Mouse (Mus musculus): ENCODE results near the gene Bcar3.
A peak's percentile ranks its signal among the peaks of the same experiment; 100 is the strongest.

Bcar3 gene

DNA sequence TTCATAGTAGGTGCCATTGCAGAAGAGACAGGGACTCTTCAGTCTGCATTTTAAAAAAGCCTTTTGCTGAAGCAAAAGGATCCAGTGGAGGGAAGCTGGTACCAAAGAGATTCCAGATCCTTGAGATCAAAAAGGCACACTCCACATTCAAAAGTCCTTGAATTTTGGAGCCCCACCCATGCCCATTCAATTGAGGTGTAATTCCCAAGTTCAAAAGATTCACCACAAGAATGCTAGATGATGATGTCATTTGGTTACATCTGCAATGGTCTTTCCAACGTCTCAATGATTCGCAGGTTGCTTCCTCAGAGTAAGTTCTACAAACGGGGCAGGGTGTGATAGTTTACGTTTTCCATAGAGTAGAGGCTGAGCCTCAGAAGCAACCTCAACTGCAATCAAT, 192.3 kb downstream of the Bcar3 start:
- no peak for DNase-seq

DNA sequence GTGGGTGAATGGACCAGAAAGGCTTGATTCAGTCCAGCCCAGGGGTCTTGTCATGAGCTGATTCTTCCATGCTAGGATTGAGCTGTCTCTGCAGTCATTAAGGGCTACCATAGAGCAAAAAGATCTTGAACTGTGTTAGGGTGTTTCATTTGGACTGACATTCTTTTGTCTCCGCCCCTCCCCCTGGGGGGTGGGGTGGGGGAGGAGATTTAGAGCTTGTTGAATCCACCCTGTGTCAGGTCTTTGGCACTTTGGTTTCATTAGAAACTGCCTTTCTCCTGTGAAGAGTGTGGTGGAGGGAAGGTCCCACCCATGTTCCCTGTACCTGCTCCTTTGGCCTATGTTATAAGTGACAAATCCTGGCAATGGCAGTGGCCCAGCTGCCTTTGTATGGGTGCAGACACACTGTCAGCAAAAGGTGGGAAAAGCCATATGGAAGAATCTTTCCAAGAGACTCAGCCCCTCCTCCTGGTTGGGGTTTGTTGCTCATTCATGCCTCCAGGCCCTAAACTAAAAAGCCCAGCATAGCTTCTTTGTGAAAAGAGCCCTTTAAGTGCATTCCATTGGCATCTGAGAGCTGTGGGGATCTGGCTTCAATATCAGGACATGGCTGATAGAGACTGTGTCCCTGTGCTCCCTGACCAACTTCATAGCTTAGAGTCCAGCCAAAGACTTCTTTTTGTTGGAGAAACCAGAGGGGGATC, 194.3 kb downstream of the Bcar3 start:
- no peak for DNase-seq

DNA sequence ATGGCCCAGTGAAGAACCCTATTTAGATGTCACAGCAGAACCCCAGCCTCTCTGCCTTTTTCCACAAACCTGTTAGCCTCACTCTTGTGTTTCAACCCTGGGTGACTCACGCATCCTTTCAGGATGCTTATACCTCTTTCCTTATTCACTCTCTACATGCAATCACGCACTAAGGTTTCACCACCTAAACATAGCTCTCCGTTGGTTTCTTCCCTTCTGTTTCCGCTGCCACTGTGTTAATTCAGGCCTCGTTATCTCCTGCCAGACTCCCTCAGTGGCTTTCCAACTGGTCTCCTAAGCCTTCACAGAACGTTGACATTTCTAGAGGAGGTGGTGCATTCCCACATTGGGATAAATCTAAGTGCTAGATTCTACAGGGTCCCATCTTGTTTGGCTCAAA, 196.6 kb downstream of the Bcar3 start:
- no peak for DNase-seq

DNA sequence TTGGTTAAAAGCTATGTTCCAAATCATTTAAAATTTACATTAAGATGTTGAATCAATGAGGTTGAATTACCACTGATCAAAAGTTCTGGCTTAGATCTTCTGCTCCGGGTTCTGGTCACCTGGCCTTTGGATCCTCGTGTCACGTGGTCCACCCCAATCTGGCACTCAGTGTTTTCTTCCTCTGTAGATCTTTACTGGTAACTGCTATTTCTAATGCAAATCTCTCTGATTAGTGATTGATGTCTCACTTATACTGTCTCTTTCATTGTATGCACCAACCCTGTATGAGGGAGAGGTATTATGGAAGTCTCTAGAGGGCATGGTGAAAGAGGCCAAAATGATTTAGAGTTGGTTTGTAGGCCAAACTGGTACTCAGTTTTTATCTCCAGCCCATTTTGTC, 198.1 kb downstream of the Bcar3 start:
- DNase-seq = no peak

DNA sequence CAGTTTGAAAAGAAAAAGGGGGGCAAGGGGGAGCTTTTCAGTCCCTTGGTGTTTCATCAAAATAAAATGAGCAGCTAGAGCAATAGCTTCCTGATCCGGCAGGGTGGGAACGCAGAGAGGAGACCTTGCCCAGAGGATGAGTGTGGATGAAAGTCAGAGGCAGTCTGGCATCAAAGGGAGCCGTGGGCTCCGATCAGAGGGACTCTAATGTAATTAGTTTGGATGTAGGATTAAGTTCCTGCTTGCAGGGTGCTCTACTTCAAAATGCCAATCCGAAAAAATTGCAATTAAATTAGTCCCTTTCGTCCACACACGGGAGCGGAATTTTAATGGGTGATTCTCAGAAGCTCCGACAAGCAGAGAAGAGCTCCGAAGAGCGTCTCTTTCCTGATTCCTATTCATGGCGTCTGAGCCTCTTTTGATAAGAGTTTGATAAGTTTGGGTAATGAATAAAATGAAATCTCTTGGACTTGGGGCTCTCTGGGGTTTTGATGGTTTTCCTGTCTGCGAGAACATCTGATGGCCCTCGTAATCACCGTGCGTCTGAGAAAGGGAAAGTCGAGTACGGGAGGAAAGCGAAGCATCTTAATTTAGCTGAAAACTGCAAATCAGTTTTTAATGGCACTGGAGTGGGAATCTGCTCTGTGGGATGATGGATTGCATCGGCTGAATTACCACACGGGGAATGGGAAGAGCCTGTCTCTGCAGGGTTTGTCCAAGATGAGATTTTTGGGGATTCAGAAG, 199.1 kb downstream of the Bcar3 start:
- DNase-seq = no peak

DNA sequence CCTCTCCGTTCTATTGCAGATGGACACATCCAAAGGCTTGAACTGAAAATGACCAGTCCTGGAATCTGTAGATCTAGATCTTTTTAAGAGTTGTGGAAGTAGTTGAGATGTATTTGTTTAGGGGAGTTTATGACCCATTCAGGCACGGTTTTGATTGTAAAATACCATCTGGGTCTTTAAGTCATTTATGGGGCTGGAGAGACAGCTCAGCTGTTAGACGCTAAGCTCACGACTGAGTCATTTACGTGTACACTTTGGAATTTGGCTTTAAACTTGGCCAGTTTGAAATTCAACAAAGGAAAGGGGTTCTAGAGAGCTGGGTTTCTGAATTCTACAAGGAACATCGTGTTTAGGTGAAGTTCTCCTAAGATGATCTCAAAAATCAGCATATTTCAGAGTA, 200.8 kb downstream of the Bcar3 start:
- DNase-seq = no peak

DNA sequence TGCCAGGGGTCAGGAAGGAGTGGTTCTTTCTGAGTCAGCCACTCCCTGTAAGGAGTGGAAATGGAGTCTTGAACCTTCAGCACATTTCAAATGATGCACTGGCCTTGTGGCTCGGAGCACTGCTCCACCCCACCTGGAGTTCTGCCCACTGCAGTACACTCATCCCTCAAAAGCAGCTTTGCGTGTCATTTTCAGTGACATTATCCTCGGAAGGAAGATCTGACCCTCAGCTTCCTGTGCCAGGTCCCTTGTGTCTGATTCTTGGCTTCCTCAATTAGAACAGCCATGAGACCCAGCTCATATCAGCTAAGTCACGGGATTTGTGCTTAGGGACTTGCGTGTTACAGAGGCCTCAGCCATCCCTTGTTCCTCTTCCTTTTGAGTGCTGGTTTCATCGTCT, 203.9 kb downstream of the Bcar3 start:
- no peak for DNase-seq

DNA sequence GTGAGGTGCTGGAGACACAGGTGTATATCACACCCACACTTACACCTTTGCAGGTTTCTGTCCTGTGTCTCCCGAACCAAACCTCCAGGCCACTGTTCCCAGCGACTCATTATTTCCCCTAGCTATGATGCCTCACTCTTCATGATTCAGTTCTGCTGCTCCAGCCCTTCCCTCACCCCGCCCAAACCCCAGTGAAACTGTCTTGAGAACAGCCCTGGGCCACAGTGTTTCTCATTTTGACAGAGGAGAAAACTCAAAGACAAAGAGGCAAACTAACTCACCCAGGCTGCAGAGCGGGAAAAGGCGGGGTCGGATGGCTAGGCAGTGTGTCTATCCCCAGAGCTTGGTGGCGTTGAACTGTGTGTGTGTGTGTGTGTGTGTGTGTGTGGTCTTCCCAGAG, 204.6 kb downstream of the Bcar3 start:
- no peak for DNase-seq

DNA sequence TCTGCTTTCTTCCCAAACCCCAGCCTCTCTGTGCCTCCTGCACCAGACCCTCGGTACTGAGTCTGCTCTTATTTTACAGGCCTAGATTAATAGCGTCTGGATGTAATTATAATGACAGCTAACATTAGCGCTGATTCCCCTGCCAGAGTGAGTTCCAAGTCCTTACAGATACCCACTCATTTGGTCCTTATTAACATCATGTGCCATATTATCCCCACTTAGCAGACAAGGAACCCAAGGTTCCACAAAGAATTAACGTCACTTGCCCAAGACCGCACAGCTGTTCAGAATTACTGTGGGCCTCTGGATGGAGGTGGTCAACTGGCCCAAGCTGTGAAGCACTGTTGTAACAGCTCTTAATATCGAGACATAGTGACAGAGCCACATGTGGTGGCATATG, 205.7 kb downstream of the Bcar3 start:
- DNase-seq = no peak

DNA sequence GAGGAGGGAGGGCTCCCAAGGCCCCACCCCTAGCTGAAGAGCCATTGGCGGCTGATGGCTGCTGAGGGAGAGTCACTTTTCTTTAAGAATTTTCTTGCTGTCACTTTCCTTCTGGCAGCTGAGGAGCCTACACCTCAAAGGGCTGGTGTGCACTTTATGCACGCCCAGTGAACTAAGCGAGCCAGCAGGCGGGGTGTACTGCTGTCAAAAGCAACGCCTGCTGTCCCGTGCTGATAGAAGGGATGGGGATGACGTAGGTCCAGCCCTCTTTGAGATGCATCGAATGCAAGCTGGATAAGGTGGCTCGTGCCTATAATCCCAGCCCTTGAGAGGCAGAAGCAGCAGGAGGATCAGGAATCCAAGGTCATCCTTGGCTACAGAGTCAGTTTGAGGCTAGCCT, 207.0 kb downstream of the Bcar3 start:
- no peak for DNase-seq

DNA sequence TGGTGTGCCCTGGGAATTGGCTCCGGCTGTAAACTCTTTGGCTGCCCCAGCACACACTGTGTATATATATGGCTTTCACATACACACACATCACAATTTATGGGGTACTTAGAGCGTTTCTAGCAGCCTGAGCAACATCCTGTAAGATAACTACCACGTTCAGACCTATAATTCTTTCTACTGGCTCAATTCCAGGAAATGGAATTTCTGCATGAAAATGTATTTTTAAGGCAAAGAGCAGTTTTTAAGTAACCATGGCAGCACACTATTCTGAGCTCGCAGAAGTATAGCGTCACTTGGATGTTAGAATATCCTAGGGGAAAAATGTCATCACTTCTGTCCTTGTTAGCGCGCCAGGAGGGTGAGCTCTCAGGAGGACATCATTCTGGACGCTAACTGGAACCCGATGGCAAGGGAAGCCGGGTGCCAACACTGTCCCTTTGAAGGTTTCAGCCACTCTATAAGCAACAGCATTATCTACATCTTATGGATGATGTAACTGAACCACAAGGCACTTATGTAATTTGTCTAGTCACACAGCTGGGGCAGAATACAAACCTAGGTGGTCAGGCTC, 212.5 kb downstream of the Bcar3 start:
- no peak for DNase-seq

DNA sequence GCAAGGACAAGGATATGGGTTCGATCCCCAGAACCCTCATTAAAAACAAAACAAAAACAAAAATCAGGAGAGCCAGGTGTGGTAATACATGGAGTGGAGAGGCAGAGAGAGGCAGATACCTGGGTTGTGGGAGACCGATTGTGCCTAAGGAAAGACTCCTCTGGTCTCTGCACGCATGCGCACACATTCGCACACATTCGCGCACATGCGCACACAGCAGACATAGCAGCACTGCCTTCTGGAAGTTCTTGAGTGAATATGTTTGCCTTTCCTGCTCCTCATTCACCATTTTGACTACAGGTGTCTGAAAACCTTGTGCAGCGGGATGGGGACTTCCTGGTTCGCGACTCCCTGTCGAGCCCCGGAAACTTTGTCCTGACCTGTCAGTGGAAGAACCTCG, 213.9 kb downstream of the Bcar3 start:
- DNase-seq = no peak

DNA sequence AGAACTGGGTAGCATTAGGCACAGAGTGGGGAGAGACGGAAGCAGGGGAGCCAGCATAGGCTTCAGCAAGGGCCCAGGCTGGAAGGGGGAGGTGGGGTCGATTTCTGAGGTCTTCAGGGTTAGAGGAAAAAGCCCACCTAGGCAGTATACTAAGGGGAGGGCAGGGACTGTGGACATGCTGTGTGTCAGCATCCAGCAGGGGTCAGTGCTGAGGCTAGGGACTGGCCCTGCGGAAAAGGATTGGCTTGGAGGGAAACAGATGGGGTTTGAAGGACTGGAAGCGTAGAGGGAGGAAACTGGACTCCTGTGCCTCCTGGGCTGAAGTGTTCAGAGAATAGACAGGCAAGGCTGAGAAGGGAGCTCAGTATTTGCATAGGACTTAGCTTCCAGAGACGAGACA, 215.1 kb downstream of the Bcar3 start:
- DNase-seq = peak; percentile 59 to 76

DNA sequence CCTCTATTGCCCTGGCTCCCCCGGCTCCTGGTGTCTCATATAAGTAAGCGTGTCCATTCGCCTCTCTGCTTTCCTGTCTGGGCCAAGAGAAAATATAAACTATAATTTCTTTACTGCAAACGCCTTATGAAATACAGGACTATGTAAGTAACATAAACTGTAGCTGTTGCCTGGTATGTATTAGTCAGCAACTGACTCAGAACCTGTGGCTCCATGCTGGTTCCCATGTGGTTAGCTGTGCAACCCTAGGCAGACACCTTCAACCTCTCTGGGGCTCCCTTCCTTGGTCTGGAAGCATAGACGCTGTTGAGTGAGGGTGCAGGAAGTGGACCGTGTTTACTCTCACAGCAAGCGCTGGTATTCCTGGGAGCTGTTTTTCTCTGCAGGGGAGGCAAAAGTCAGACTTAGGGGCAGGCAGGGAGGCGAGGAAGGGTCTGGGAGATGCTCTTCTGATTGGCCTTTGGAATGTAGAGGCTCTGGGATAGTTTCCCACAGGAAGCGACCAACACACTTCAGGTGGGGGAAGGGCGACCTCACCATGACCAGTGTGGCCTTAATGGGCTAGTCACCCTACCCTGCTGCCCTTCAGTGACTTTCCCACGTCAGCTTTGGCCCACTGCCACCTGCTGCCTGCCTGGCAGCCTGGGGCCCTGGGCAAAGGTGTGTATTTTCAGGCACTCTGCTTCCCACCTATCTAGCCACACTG, 215.8 kb downstream of the Bcar3 start:
- DNase-seq = peak; percentile 94

DNA sequence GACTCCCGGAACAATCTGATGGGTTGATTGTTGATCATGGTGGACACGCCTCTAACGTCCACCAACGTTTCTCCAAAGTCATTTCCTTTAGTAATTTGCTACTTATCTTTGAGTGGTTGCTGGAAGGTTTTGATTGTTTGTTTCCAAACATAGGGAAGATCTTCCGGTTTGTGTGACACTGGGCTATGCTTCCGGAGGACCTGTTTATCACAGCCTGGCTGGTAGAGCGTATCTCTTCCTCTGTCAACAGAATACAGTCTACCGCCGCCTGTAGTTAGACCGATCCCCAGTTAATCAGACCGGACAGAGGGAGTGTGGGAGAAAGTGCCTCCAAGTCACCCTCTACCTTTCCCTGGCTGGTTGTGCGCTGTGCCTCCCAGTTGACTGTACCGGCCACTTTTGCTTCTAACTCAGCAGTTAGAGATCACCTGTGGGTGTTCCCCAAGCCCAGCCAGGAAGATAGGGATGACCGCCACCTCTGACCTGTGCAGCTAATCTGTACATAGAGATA, 216.4 kb downstream of the Bcar3 start:
- DNase-seq = peak; percentile 36 to 39

DNA sequence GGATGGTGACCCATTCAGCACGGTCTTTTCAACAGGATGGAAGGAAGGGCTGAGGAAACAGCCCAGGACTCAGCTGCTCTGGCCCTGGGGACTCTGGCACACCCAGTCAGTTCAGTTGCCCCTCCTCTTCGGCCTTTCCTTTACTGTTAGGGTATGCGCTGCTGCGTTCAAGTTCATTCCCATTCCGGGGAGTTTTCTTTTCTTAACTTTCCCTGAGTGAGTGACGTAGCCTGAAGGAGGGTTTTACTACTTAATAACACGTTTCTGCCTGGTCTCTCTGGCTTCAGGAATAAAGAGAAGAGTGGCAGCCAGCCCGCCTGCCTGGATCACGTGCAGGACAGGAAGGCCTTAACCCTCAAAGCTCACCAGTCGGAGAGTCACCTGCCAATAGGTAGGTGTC, 217.0 kb downstream of the Bcar3 start:
- peak; percentile 64 for DNase-seq

DNA sequence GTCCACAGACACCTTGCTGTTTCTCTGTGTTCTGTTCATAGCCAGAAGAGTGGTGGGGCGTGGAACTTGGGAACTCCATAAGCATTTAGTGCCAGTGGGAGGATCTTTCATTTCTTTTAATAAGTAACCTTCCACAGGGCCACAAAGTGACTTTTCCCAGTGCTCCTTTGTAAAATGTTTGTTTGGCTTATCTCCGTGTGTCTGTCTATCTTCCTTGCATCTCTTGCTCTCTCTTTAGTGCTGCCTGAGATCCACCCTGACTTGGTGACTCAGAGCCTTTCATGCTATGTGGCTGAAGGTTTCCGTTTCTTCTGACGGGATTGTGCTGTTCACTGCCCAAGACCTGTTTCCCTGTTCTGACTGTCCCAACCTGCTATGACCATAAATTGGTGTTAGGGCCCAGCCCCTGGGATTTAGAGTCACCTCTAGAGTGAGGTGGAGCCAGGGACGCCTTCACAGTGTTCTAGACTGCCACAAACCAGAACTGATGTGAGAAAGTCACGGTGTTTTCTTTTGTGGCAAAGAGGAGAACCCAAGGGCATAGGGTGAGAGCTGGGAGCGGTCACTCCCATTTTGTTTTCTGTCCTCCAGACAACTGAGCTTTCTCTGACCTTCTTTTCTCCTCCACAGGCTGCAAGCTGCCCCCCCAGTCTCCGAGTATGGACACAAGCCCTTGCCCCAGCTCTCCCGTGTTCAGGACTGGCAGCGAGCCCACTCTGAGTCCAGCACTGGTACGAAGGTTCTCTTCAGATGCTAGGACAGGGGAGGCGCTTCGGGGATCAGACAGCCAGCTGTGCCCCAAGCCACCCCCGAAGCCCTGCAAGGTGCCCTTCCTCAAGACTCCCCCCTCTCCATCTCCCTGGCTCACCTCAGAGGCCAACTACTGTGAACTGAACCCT, 218.0 kb downstream of the Bcar3 start:
- DNase-seq = peak; percentile 78 to 84

DNA sequence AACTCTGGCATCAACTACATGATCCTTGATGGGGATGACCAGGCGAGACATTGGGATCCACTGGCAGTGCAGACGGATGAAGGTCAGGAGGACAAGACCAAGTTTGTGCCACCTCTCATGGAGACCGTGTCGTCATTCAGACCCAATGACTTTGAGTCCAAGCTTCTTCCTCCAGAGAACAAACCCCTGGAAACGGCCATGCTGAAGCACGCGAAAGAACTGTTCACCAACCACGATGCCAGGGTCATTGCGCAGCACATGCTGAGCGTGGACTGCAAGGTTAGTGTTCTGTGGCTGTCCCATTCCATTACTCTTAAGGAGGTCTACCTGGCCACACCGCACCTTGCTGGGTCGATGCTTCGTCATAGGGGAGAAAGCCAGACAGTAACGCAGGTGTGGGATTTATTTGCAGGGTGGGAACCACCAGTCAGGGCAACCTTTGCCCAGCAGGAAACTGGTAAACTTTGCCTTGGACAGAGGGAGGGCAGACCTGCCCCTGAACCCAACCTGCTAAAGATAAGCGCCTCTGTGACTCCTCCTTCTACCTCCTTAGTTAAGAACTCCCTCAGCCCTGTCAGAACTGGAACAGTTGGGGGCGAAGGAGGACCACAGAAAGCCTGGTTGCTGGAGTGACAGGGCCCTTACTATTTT, 218.9 kb downstream of the Bcar3 start:
- peak; percentile 34 to 59 for DNase-seq

DNA sequence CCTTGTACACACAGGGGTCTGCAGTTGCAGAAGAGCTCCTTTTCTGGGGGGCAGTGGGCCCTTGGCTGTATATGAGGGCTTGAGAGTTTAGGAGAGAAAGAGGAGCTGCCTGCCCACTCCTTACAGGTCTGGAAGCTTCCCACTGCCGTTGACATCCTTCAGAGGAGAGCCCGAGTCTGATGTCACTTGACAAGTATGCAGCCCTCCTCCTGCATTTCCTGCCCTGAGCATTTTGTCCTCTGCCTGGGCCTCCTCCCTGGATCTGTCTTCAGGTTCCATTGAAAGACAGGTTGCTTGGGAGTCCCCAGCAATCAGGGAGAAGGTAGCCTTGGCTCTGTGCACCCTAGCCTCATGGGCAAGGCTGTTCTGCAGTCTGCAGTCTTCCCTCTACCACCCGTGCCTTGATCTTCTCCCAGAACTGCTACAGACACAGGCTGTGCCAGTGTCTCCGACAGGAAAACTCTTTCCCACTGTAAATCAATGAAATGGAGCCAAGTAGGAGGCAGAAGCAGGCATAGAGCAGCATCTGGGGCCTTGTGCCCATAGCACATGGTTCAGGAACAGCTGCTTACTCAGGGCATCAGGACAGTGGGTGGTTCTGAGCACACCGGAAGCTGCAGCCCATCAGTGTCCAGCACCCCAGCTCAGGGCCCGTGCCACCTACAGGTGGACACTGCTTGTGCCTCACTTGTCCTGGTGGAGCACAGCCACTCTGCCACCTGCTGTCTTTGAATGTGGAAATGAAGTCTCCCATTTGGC, 221.8 kb downstream of the Bcar3 start:
- no peak for DNase-seq

DNA sequence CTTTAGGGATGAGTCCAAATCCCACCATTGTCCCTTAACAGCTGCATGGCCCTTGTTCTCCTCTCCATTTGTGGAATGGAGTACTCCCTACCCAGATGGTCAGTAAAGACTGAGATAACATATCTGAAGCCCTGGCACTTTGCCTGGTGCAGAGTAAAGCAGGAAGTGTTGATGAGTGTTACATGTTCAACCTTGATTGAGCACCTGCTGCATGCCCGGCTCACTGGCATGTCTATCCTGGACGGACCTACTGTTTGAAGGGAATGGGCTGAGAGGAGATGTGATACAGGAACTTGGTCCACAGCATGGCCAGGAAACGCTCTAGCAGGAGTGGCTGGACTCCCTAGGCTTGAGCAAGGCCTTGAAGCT, 222.4 kb downstream of the Bcar3 start:
- no peak for DNase-seq

DNA sequence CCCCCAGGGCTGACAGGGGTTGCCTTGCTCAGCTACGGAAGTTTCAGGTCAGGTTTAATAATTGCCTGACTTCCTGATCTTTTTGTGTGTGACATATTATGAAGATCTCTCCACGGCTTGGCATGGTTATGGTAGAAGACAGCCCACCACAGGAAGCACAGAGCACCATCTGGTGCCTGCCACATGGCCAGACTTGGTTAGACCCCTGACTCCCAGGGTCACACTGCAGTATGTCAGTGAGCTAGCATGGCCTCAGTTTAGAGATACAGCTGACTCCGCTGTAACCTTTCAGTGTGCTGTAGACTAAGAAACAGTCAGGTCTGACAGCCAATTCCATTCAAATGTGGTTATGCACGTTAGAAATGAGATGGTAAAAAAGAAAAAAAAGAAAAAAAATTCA, 223.8 kb downstream of the Bcar3 start:
- no peak for DNase-seq
